Mouse (Mus musculus): ENCODE measurements at regions not wholly inside any gene's neighbourhood (a gene's known extent, or its start where the extent isn't known, plus 50 kb on each side); places are given as distances from the start of the nearest gene placed in this dataset.

GRCm38 (mm10) chr6:84394496-84395090 lies 199.1 kb downstream of the Cyp26b1 start:
- ATAC-seq (replicated peaks; ENCODE audit: low FRiP score, poor library complexity, severe bottlenecking) = no peak

GRCm38 (mm10) chr6:84393519-84394231 lies 200.0 kb downstream of the Cyp26b1 start:
- ATAC-seq (replicated peaks; ENCODE audit: low FRiP score, poor library complexity, severe bottlenecking) = peak; percentile 68

- peak; percentile 63 for ATAC-seq (replicated peaks; ENCODE audit: low FRiP score, poor library complexity, severe bottlenecking)
Measured at GRCm38 (mm10) chr6:84392752-84393511, 200.8 kb downstream of the Cyp26b1 start.

- ATAC-seq (replicated peaks; ENCODE audit: low FRiP score, poor library complexity, severe bottlenecking) = no peak
Measured at GRCm38 (mm10) chr6:84391016-84391415, 202.7 kb downstream of the Cyp26b1 start.

- ATAC-seq (replicated peaks; ENCODE audit: low FRiP score, poor library complexity, severe bottlenecking) = peak; percentile 96
Measured at GRCm38 (mm10) chr6:84385696-84386095, 208.0 kb downstream of the Cyp26b1 start.

- ATAC-seq (replicated peaks; ENCODE audit: low FRiP score, poor library complexity, severe bottlenecking) = no peak
Measured at GRCm38 (mm10) chr6:84383718-84384117, 210.0 kb downstream of the Cyp26b1 start.

GRCm38 (mm10) chr6:84383141-84383540 lies 210.6 kb downstream of the Cyp26b1 start:
- no peak for ATAC-seq (replicated peaks; ENCODE audit: low FRiP score, poor library complexity, severe bottlenecking)

- ATAC-seq (replicated peaks; ENCODE audit: low FRiP score, poor library complexity, severe bottlenecking) = no peak
Measured at GRCm38 (mm10) chr6:84381571-84381970, 212.1 kb downstream of the Cyp26b1 start.

GRCm38 (mm10) chr6:84376666-84377065 lies 217.0 kb downstream of the Cyp26b1 start:
- no peak for ATAC-seq (replicated peaks; ENCODE audit: low FRiP score, poor library complexity, severe bottlenecking)

- ATAC-seq (replicated peaks; ENCODE audit: low FRiP score, poor library complexity, severe bottlenecking) = peak; percentile 77; the same call in 1 of the 2 replicates
Measured at GRCm38 (mm10) chr6:84375498-84375897, 218.2 kb downstream of the Cyp26b1 start.

- ATAC-seq (replicated peaks; ENCODE audit: low FRiP score, poor library complexity, severe bottlenecking) = no peak
Measured at GRCm38 (mm10) chr6:84366365-84366764, 227.3 kb downstream of the Cyp26b1 start.

- ATAC-seq (replicated peaks; ENCODE audit: low FRiP score, poor library complexity, severe bottlenecking) = no peak
Measured at GRCm38 (mm10) chr6:84365914-84366313, 227.8 kb downstream of the Cyp26b1 start.

GRCm38 (mm10) chr6:84364964-84365363 lies 228.7 kb downstream of the Cyp26b1 start:
- no peak for ATAC-seq (replicated peaks; ENCODE audit: low FRiP score, poor library complexity, severe bottlenecking)

- ATAC-seq (replicated peaks; ENCODE audit: low FRiP score, poor library complexity, severe bottlenecking) = no peak
Measured at GRCm38 (mm10) chr6:84362331-84362730, 231.4 kb downstream of the Cyp26b1 start.

- ATAC-seq (replicated peaks; ENCODE audit: low FRiP score, poor library complexity, severe bottlenecking) = no peak
Measured at GRCm38 (mm10) chr6:84357911-84358310, 235.8 kb downstream of the Cyp26b1 start.

- no peak for ATAC-seq (replicated peaks; ENCODE audit: low FRiP score, poor library complexity, severe bottlenecking)
Measured at GRCm38 (mm10) chr6:84353425-84354220, 240.1 kb downstream of the Cyp26b1 start.

GRCm38 (mm10) chr6:84344936-84345335 lies 248.8 kb downstream of the Cyp26b1 start:
- ATAC-seq (replicated peaks; ENCODE audit: low FRiP score, poor library complexity, severe bottlenecking) = no peak

GRCm38 (mm10) chr6:84333666-84334179 lies 260.0 kb downstream of the Cyp26b1 start:
- no peak for ATAC-seq (replicated peaks; ENCODE audit: low FRiP score, poor library complexity, severe bottlenecking)

- ATAC-seq (replicated peaks; ENCODE audit: low FRiP score, poor library complexity, severe bottlenecking) = peak; percentile 48; the same call in 1 of the 2 replicates
Measured at GRCm38 (mm10) chr6:84329106-84329505, 264.6 kb downstream of the Cyp26b1 start.

GRCm38 (mm10) chr6:84328030-84328390 lies 265.7 kb downstream of the Cyp26b1 start:
- peak; percentile 79 for ATAC-seq (replicated peaks; ENCODE audit: low FRiP score, poor library complexity, severe bottlenecking)
